Mouse (Mus musculus): ENCODE measurements around the gene Strn4. TPM values are rescaled to one million over a fixed set of nuclear protein-coding genes. Genes with fewer than 3 reads are reported as not detected.

Gene Strn4
- polyA plus RNA-seq, 1 experiment from 2014 or later: 97.4 TPM

DNA sequence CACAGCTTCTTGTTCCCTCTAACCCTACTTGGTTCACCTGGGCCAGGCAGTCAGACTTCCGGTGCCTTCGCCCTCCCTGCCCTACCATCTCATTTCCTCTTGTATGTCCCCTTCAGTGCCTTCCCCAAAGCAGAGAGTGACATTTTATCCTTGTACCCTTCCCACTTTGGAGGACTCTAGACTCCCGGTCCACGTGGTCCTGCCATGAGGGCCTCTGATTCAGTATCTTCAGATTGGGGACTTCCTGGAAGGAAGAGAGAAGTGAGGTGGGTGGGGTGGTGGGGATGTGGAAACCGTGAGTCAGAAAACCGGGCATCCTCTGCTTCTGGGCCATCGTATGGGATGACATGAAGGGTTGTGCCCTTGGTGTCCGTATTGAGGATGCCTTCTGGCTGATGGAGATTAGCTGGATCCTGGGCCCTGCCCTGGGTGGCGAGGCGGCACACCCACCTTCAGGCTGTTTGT, 32.4 kb upstream of the Strn4 start:
- Histone ChIP-seq H3K27me3 (replicated peaks; ENCODE audit: control insufficient read depth, insufficient read depth, low read length) (no peaks in the 10 kb centered on the region), H3K4me1 (ENCODE audit: control insufficient read depth, insufficient read depth, low read length) (peaks cover 19% of the 10 kb centered on the region), H3K9ac (ENCODE audit: low read depth, low read length) (peak overlapping the region; percentile 47), H3K36me3 (ENCODE audit: control insufficient read depth, insufficient read depth, low read length) (0 out of 2 replicates have a peak, but pooled peaks cover 8% of the 10 kb centered on the region), H3K4me2 (ENCODE audit: low read depth, low read length) (peak overlapping the region; percentile 99), H3K4me3 (ENCODE audit: low read depth, low read length) (peak overlapping the region; percentile 64), H3K27ac (replicated peaks; ENCODE audit: low read depth, low read length) (no peak overlapping the region), H3K9me3 (ENCODE audit: control insufficient read depth, low read length) (no peaks in the 10 kb centered on the region)
- no peak for ATAC-seq (ENCODE audit: low read depth)
- 20% methylated on average over 10 of the region's 10 CpGs for WGBS
- no peak for DNase-seq (ENCODE audit: low spot score)

DNA sequence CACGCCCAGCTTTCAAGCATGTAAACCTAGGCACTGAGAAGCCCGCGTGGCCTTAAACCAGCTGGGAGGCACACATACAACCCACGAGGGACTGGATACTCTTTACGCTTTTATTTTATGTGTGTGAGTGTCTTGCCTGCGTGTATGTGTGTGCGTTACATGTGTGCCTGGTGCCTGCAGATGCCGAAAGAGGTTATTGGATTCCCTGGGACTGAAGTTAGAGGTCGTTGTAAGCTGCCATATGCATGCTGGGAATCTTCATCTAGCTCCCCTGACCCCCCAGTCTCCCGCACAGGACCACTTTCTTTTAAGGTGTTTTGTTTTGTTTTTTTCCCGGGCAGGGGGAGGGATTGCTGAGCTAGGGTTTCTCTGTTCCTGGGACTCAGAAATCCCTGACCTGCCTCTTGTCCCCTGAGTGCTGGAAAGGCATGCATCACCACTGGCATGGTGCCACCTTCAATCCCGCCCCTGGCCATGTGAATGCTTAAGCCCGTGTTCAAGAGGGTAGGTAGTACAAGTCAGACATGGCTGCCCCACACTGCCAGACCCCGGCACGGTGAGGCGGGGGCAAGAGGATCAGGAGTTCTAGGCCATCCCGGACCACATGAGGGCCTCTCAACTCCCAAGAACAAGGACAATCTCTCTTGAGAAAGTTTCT, 31.8 kb upstream of the Strn4 start:
- Histone ChIP-seq H3K9ac (ENCODE audit: low read depth, low read length) (peak overlapping the region; percentile 47), H3K36me3 (ENCODE audit: control insufficient read depth, insufficient read depth, low read length) (0 out of 2 replicates have a peak, but pooled peaks cover 8% of the 10 kb centered on the region), H3K9me3 (ENCODE audit: control insufficient read depth, low read length) (no peaks in the 10 kb centered on the region), H3K27ac (replicated peaks; ENCODE audit: low read depth, low read length) (no peak overlapping the region), H3K4me3 (ENCODE audit: low read depth, low read length) (peak overlapping the region; percentile 64), H3K27me3 (replicated peaks; ENCODE audit: control insufficient read depth, insufficient read depth, low read length) (no peaks in the 10 kb centered on the region), H3K4me2 (ENCODE audit: low read depth, low read length) (peak overlapping the region; percentile 99), H3K4me1 (ENCODE audit: control insufficient read depth, insufficient read depth, low read length) (peaks cover 19% of the 10 kb centered on the region)
- no peak for ATAC-seq (ENCODE audit: low read depth)
- DNase-seq (ENCODE audit: low spot score): peak; percentile 51
- WGBS: 39% methylated on average over 17 of the region's 17 CpGs

DNA sequence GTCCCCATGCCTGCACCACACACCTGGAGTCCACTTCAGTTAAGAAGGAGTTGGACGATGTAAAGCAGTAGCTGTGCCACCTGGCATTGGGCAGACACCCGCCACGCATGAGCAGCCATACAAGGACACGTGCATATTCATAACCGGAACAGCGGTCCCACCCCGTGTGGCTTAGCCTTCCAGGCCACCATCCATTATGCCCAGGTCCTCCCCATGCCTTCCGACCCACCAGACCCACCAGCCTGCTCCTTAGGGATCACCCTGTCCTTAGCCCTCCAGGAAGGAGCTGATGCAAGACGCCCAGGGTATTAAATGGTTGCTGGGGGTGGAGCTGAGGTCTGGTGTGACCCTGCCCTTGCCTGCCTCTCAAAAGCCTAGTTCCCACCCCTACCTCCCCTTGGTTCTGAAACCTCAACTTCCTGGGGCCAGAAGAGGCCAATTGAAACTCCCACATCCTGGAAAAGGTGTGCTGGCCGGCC, 31.2 kb upstream of the Strn4 start:
- peak overlapping the region; percentile 64; the same call in 1 of the 2 replicates for H3K4me3 ChIP-seq (ENCODE audit: low read depth, low read length)
- peaks cover 19% of the 10 kb centered on the region for H3K4me1 ChIP-seq (ENCODE audit: control insufficient read depth, insufficient read depth, low read length)
- WGBS: 73% methylated on average over 10 of the region's 10 CpGs
- H3K4me2 ChIP-seq (ENCODE audit: low read depth, low read length): peak overlapping the region; percentile 99; the same call in 1 of the 2 replicates
- no peak overlapping the region for H3K27ac ChIP-seq (replicated peaks; ENCODE audit: low read depth, low read length)
- H3K36me3 ChIP-seq (ENCODE audit: control insufficient read depth, insufficient read depth, low read length): 0 out of 2 replicates have a peak, but pooled peaks cover 8% of the 10 kb centered on the region
- ATAC-seq (ENCODE audit: low read depth) (no peak), DNase-seq (ENCODE audit: low spot score) (no peak)
- no peaks in the 10 kb centered on the region for H3K9me3 ChIP-seq (ENCODE audit: control insufficient read depth, low read length)
- peak overlapping the region; percentile 47; the same call in 1 of the 2 replicates for H3K9ac ChIP-seq (ENCODE audit: low read depth, low read length)
- H3K27me3 ChIP-seq (replicated peaks; ENCODE audit: control insufficient read depth, insufficient read depth, low read length): no peaks in the 10 kb centered on the region

DNA sequence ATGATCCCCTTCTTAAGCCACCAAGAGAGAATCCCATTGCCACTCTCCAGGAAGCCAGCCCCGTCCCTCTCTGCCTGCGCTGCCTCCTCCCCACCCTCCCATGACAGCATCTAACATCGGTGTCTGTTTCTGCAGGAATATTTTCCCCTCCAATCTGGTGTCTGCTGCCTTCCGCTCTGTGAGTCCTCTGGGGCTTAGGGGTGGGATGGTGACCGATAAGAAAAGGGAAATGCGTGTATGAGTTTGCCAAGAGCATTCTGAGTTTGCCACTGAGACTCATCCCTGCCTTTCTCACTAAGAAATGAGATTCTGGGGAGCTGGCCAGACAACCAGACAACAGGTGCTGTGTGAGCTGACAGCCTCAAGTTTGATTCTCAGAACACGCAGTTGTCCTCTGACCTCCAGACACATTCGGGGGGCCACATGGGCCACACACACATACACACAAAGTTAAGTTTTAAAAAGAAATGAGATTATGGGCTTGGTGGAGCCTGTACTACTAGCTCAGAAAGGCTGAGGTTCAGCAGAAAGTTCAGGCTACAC, 30.1 kb upstream of the Strn4 start:
- H3K36me3 ChIP-seq (ENCODE audit: control insufficient read depth, insufficient read depth, low read length): 0 out of 2 replicates have a peak, but pooled peaks cover 14% of the 10 kb centered on the region
- no peak for ATAC-seq (ENCODE audit: low read depth)
- no peak overlapping the region for H3K9ac ChIP-seq (ENCODE audit: low read depth, low read length)
- H3K27me3 ChIP-seq (replicated peaks; ENCODE audit: control insufficient read depth, insufficient read depth, low read length): no peaks in the 10 kb centered on the region
- no peaks in the 10 kb centered on the region for H3K9me3 ChIP-seq (ENCODE audit: control insufficient read depth, low read length)
- H3K4me1 ChIP-seq (ENCODE audit: control insufficient read depth, insufficient read depth, low read length): peaks cover 19% of the 10 kb centered on the region
- H3K4me2 ChIP-seq (ENCODE audit: low read depth, low read length): no peak overlapping the region
- 80% methylated on average over 8 of the region's 8 CpGs for WGBS
- H3K27ac ChIP-seq (replicated peaks; ENCODE audit: low read depth, low read length): no peak overlapping the region
- H3K4me3 ChIP-seq (ENCODE audit: low read depth, low read length): no peak overlapping the region
- DNase-seq (ENCODE audit: low spot score): no peak

DNA sequence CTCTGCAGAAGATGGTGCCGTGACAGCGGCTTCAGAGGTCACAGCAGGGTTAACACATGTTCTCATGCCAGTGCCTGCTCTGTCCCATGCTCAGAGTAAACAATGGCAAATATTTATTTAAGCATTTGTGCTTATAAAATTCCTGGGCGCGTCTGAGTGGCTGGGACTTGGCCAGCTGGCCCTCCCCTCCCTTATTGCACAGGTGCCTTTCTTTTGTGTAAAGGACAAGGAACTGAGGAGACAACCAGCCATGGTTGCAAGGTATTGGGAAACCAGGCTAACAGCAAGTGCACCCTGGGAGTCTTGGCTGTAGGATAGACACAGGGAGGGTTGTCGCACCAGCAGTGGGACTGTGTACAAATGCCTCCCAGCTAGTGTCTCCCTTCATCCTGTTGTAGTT, 23.4 kb upstream of the Strn4 start:
- Histone ChIP-seq H3K9ac (ENCODE audit: low read depth, low read length) (no peak overlapping the region), H3K27me3 (replicated peaks; ENCODE audit: control insufficient read depth, insufficient read depth, low read length) (no peaks in the 10 kb centered on the region), H3K4me3 (ENCODE audit: low read depth, low read length) (no peak overlapping the region), H3K9me3 (ENCODE audit: control insufficient read depth, low read length) (no peaks in the 10 kb centered on the region), H3K27ac (replicated peaks; ENCODE audit: low read depth, low read length) (no peak overlapping the region), H3K4me1 (ENCODE audit: control insufficient read depth, insufficient read depth, low read length) (no peaks in the 10 kb centered on the region), H3K4me2 (ENCODE audit: low read depth, low read length) (no peak overlapping the region), H3K36me3 (ENCODE audit: control insufficient read depth, insufficient read depth, low read length) (peaks cover 28% of the 10 kb centered on the region)
- no peak for DNase-seq (ENCODE audit: low spot score)
- ATAC-seq (ENCODE audit: low read depth): peak; percentile 80
- WGBS: 59% methylated on average over 5 of the region's 5 CpGs

DNA sequence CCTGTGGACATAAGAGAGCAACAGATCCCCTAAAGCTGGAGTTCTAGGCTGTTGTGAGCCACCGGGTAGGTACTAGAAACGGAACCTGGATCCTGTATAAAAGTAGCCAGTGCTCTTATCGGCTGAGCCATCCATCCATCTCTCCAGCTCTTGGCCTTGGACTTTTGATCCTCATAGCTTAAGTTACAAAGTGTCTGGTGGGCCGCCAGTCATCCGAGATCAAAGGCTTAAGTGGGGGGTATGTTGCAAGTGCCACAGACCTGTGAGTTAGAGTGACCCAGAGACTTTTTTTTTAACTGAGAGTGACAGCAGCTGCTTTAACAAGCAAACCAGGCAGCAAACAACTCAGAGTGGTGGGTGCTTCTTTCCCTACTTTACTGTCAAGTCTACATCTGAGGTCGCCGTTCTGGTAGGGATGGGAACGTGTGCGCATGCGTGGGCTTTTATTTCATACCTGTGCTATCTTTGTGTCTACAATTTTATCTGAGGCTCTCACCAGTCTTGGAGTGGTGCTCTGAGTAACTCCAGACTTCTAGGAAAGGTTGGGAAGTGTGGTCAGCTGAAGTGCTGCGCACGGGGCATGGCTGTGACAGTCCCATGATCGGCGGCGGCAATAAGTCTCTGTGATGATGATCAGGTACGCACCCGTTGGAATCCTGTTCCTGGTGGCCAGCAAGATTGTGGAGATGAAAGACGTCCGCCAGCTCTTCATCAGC, 22.5 kb upstream of the Strn4 start:
- H3K4me3 ChIP-seq (ENCODE audit: low read depth, low read length): no peak overlapping the region
- no peak overlapping the region for H3K9ac ChIP-seq (ENCODE audit: low read depth, low read length)
- 88% methylated on average over 19 of the region's 19 CpGs for WGBS
- H3K4me2 ChIP-seq (ENCODE audit: low read depth, low read length): no peak overlapping the region
- H3K27me3 ChIP-seq (replicated peaks; ENCODE audit: control insufficient read depth, insufficient read depth, low read length): no peaks in the 10 kb centered on the region
- peaks cover 29% of the 10 kb centered on the region for H3K36me3 ChIP-seq (ENCODE audit: control insufficient read depth, insufficient read depth, low read length)
- H3K27ac ChIP-seq (replicated peaks; ENCODE audit: low read depth, low read length): no peak overlapping the region
- ATAC-seq (ENCODE audit: low read depth) (no peak), DNase-seq (ENCODE audit: low spot score) (no peak)
- H3K4me1 ChIP-seq (ENCODE audit: control insufficient read depth, insufficient read depth, low read length): no peaks in the 10 kb centered on the region
- no peaks in the 10 kb centered on the region for H3K9me3 ChIP-seq (ENCODE audit: control insufficient read depth, low read length)

DNA sequence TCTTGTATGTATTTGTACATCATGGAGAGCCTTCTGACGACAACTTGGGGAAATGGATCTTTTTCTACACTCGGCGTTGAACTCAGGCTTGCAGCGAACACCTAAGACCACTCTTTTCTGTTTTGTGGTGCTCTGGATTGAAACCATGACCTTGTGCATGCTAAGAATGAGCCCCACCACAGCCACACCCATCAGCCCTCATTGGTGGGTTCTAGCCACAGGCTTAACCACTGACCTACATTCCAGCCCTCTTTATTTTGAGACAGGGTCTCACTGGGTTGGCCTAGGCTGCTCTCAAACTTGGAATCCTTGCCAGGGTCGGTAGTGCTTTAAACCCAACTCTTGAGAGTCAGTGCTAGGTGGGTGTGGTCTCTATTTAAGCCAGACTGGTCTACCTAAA, 20.8 kb upstream of the Strn4 start:
- no peak overlapping the region for H3K4me2 ChIP-seq (ENCODE audit: low read depth, low read length)
- peaks cover 28% of the 10 kb centered on the region for H3K36me3 ChIP-seq (ENCODE audit: control insufficient read depth, insufficient read depth, low read length)
- H3K9ac ChIP-seq (ENCODE audit: low read depth, low read length): no peak overlapping the region
- H3K27me3 ChIP-seq (replicated peaks; ENCODE audit: control insufficient read depth, insufficient read depth, low read length): no peaks in the 10 kb centered on the region
- no peak overlapping the region for H3K4me3 ChIP-seq (ENCODE audit: low read depth, low read length)
- H3K27ac ChIP-seq (replicated peaks; ENCODE audit: low read depth, low read length): no peak overlapping the region
- 86% methylated on average over 5 of the region's 5 CpGs for WGBS
- DNase-seq (ENCODE audit: low spot score) (no peak), ATAC-seq (ENCODE audit: low read depth) (no peak)
- no peaks in the 10 kb centered on the region for H3K4me1 ChIP-seq (ENCODE audit: control insufficient read depth, insufficient read depth, low read length)
- no peaks in the 10 kb centered on the region for H3K9me3 ChIP-seq (ENCODE audit: control insufficient read depth, low read length)

DNA sequence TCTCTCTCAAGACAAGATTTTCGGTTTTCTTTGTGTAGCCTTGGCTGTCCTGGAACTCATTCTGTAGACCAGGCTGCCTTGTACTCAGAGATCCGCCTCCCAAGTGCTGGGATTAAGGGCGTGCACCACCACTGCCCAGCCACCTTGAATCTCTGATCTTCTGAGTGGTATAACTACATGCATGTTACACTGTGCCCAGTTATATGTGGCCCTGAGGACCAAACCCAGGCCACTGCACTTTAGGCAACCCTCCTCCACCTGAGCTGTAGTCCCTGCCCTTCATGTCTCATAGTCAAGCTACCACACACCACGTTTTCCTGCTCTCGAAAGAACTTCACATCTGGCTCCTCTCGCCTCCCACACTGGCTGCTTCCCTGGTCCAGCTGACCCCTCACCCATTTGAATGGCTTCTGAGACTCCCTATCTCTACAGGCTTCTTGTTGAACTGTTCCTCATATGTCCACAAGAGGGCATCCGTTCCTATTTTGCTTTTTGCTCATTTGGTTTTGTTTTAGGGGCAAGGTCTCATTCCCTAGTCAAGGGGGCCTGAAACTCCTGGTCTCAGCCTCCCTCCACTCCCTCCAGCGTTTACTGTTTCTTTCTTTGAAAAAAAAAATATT, 11.2 kb upstream of the Strn4 start:
- WGBS: 36% methylated on average over 8 of the region's 8 CpGs
- DNase-seq (ENCODE audit: low spot score) (no peak), ATAC-seq (ENCODE audit: low read depth) (0 out of 2 replicates have a peak, but pooled peaks have one; percentile 26)
- Histone ChIP-seq H3K27me3 (replicated peaks; ENCODE audit: control insufficient read depth, insufficient read depth, low read length) (no peaks in the 10 kb centered on the region), H3K9ac (ENCODE audit: low read depth, low read length) (no peak overlapping the region), H3K27ac (replicated peaks; ENCODE audit: low read depth, low read length) (no peak overlapping the region), H3K4me1 (ENCODE audit: control insufficient read depth, insufficient read depth, low read length) (no peaks in the 10 kb centered on the region), H3K4me3 (ENCODE audit: low read depth, low read length) (no peak overlapping the region), H3K9me3 (ENCODE audit: control insufficient read depth, low read length) (no peaks in the 10 kb centered on the region), H3K36me3 (ENCODE audit: control insufficient read depth, insufficient read depth, low read length) (peaks cover 30% of the 10 kb centered on the region), H3K4me2 (ENCODE audit: low read depth, low read length) (no peak overlapping the region)

Data from embryonic facial prominence, embryonic 14.5 days (tissue).